Mouse (Mus musculus) stomach, postnatal 0 days (tissue): ENCODE measurements at regions not wholly inside any gene's neighbourhood (a gene's known extent, or its start where the extent isn't known, plus 50 kb on each side); places are given as distances from the start of the nearest gene placed in this dataset.

Experiments used
- CTCF ChIP-seq: IDR thresholded peaks from 2 replicates; pipeline ENCODE4 v1.5.1; 2016; ENCODE audit warnings: antibody characterized with exemption, low read depth, mild to moderate bottlenecking, moderate library complexity
- EP300 ChIP-seq: optimal IDR thresholded peaks from 2 replicates; pipeline ENCODE3; 2016; ENCODE audit warnings: antibody characterized with exemption

GRCm38 (mm10) chr16:76122172-76123020 lies 100.3 kb upstream of the Samsn1 start:
- TF ChIP-seq CTCF: no peak
- TF ChIP-seq EP300: no peak
